Mouse (Mus musculus) C2C12 (cell line): ENCODE measurements around the gene Auh. TPM values are rescaled to one million over a fixed set of nuclear protein-coding genes. Genes with fewer than 3 reads are reported as not detected.
A peak's percentile ranks its signal among the peaks of the same experiment; 100 is the strongest.

ENCODE experiments used
- H3K27me3 ChIP-seq: one replicate; pipeline ENCODE4 v1.6.1; 2011; ENCODE audit not compliant: control insufficient read depth, insufficient read depth, insufficient read length
- H3K36me3 ChIP-seq: one replicate; pipeline ENCODE4 v1.6.1; 2011; ENCODE audit not compliant: control insufficient read depth, insufficient read depth
- H3K4me3 ChIP-seq: one replicate; pipeline ENCODE4 v1.5.1; 2011; ENCODE audit warnings: mild to moderate bottlenecking, control low read depth; ENCODE audit not compliant: poor library complexity, insufficient read depth, severe bottlenecking
- H3K79me2 ChIP-seq: one replicate; pipeline ENCODE4 v1.6.1; 2011; ENCODE audit not compliant: control insufficient read depth, insufficient read depth
- H3K79me3 ChIP-seq: one replicate; pipeline ENCODE4 v1.6.1; 2011; ENCODE audit warnings: low read depth, control low read depth
- H3ac ChIP-seq: one replicate; pipeline ENCODE3; 2011; ENCODE audit warnings: low read depth; ENCODE audit not compliant: control insufficient read depth, insufficient read length
- CEBPB ChIP-seq: IDR thresholded peaks from one replicate; pipeline ENCODE4 v1.6.1; 2011; ENCODE audit warnings: low read depth, mild to moderate bottlenecking, control low read depth, moderate library complexity
- CTCF ChIP-seq: IDR thresholded peaks from one replicate; pipeline ENCODE4 v1.5.1; 2011; ENCODE audit not compliant: control insufficient read depth, insufficient read depth, insufficient read length
- FOSL1 ChIP-seq: IDR thresholded peaks from one replicate; pipeline ENCODE4 v1.8.0; 2011; ENCODE audit warnings: mild to moderate bottlenecking, low read length; ENCODE audit not compliant: poor library complexity, insufficient read depth, severe bottlenecking
- MAX ChIP-seq: IDR thresholded peaks from one replicate; pipeline ENCODE4 v1.6.1; 2011; ENCODE audit warnings: mild to moderate bottlenecking, control low read depth
- MYOD1 ChIP-seq: IDR thresholded peaks from one replicate; pipeline ENCODE4 v1.6.1; 2011; ENCODE audit warnings: low read depth; ENCODE audit not compliant: control insufficient read depth, insufficient read length
- MYOG ChIP-seq: IDR thresholded peaks from one replicate; pipeline ENCODE4 v1.6.1; 2011; ENCODE audit not compliant: control insufficient read depth, insufficient read length; ENCODE audit errors: extremely low read depth
- USF1 ChIP-seq: IDR thresholded peaks from one replicate; pipeline ENCODE4 v1.6.1; 2011; ENCODE audit warnings: low read depth, mild to moderate bottlenecking, control low read depth, moderate library complexity
- long read RNA-seq, 2 experiments: library from polyadenylated mRNA; unstranded; transcript quantifications; one replicate each; pipeline ENCODE4 v2.0.0; 2019 to 2020
- polyA plus RNA-seq: library from polyadenylated mRNA; unstranded; fragments of >200 nt; fragmentation: generic; extraction: Trizol; gene quantifications from one replicate; pipeline ENCODE4 v1.2.1, GENCODE M21; 2012; ENCODE audit warnings: missing spikeins

Gene Auh
- 14.0 TPM for polyA plus RNA-seq
- long read RNA-seq, experiment 1, transcript Auh-201 (10 exons, 1,320 nt) = major isoform, 20 of 35 reads
- long read RNA-seq, experiment 1, partial matches to known transcripts = 1 of 35 reads
- long read RNA-seq, experiment 1, other reads (novel, unspliced or antisense) = 8 of 35 reads
- long read RNA-seq, experiment 2, transcript Auh-201 (10 exons, 1,320 nt) = major isoform, 17 of 34 reads
- long read RNA-seq, experiment 2, transcript Auh-203 (4 exons, 2,627 nt) = minor isoform, 5 of 34 reads
- long read RNA-seq, experiment 2, partial matches to known transcripts = 1 of 34 reads
- long read RNA-seq, experiment 2, other reads (novel, unspliced or antisense) = 4 of 34 reads

- Histone ChIP-seq H3K36me3 (no peaks in the 10 kb centered on the region), H3ac (peak within 1 kb of the TSS; percentile 76), H3K79me2 (no peaks in the 10 kb centered on the region), H3K27me3 (no peaks in the 10 kb centered on the region), H3K4me3 (peak within 1 kb of the TSS; percentile 50), H3K79me3 (peaks cover 2% of the 10 kb centered on the region)
- no peak for TF ChIP-seq FOSL1
- no peak for TF ChIP-seq MYOG
- TF ChIP-seq CTCF = no peak
- TF ChIP-seq USF1 = no peak
- no peak for TF ChIP-seq MAX
- no peak for TF ChIP-seq MYOD1
- no peak for TF ChIP-seq CEBPB
Measured at GRCm38 (mm10) chr13:52929209-52930171, at the start of gene Auh. Gene Auh, minus strand, starts transcription at chr13:52929681.

GRCm38 (mm10) chr13:52978321-52978981 lies 49.0 kb upstream of the Auh start:
- Histone ChIP-seq H3K4me3 (peak overlapping the region; percentile 64), H3K27me3 (no peaks in the 10 kb centered on the region), H3K79me2 (peaks cover 70% of the 10 kb centered on the region), H3K36me3 (peaks cover 3% of the 10 kb centered on the region), H3ac (peak overlapping the region; percentile 71), H3K79me3 (peaks cover 48% of the 10 kb centered on the region)
- TF ChIP-seq CEBPB = no peak
- no peak for TF ChIP-seq FOSL1
- no peak for TF ChIP-seq MAX

- Histone ChIP-seq H3K27me3 (no peaks in the 10 kb centered on the region), H3K79me3 (peaks cover 53% of the 10 kb centered on the region), H3K79me2 (peaks cover 77% of the 10 kb centered on the region), H3ac (peak overlapping the region; percentile 50), H3K4me3 (peak overlapping the region; percentile 64), H3K36me3 (peaks cover 3% of the 10 kb centered on the region)
- TF ChIP-seq CEBPB (no peak), FOSL1 (no peak), MAX (no peak), MYOG (no peak), CTCF (no peak), MYOD1 (no peak), USF1 (no peak)
Measured at GRCm38 (mm10) chr13:52977757-52978156, 48.3 kb upstream of the Auh start.

- H3K4me3 ChIP-seq = no peak overlapping the region
- no peak for TF ChIP-seq MYOD1
- TF ChIP-seq USF1 = no peak
- TF ChIP-seq CEBPB = no peak
- no peak for TF ChIP-seq MAX
- no peak for TF ChIP-seq FOSL1
- TF ChIP-seq MYOG = no peak
- no peak overlapping the region for H3ac ChIP-seq
- peaks cover 59% of the 10 kb centered on the region for H3K79me3 ChIP-seq
- peaks cover 83% of the 10 kb centered on the region for H3K79me2 ChIP-seq
- H3K27me3 ChIP-seq = no peaks in the 10 kb centered on the region
- peaks cover 3% of the 10 kb centered on the region for H3K36me3 ChIP-seq
Measured at GRCm38 (mm10) chr13:52977221-52977609, 47.7 kb upstream of the Auh start.

GRCm38 (mm10) chr13:52976510-52977220 lies 47.2 kb upstream of the Auh start:
- Histone ChIP-seq H3K27me3 (no peaks in the 10 kb centered on the region), H3K4me3 (no peak overlapping the region), H3ac (no peak overlapping the region), H3K79me2 (peaks cover 88% of the 10 kb centered on the region), H3K79me3 (peaks cover 64% of the 10 kb centered on the region), H3K36me3 (peaks cover 3% of the 10 kb centered on the region)
- TF ChIP-seq CEBPB (peak; percentile 95), MAX (no peak), CTCF (no peak), MYOG (no peak)
